Mouse (Mus musculus) thymus, adult 18-20 months (tissue): ENCODE results near the gene Ern2.

Experiments used
- DNase-seq, 2 experiments: peaks; one replicate each; pipeline ENCODE4 v3.0.0; 2022; ENCODE audit warnings: mixed read lengths in 2 of 2

The Ern2 gene

GRCm38 (mm10) chr7:122158915-122159902, 26.8 kb downstream of the Ern2 start, which contains the start of gene Plk1:
Plk1 (plus strand) TSS chr7:122159439.
- peak; percentile 60 to 71 for DNase-seq

DNA sequence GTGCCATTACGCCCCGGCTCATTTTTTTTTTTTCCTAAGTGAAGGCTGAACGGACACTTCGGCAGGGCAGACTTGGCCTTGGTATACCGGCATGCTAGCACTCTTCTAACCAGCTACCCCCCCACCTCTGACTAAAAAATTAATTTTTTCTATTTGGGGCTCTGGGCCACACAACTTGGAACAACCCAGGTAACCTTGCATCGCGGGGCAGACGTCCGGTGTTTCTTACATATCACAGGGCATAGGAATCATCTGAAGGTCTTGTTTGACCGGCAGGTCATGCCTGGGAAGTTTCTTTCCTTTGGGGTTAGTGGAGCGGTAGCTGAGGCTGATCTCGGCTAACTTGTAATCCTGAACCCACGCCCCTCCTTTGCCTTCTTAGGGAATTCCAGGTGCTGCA, 27.5 kb downstream of the Ern2 start:
- no peak for DNase-seq

GRCm38 (mm10) chr7:122152473-122152872, 33.5 kb downstream of the Ern2 start:
- DNase-seq = no peak

DNA sequence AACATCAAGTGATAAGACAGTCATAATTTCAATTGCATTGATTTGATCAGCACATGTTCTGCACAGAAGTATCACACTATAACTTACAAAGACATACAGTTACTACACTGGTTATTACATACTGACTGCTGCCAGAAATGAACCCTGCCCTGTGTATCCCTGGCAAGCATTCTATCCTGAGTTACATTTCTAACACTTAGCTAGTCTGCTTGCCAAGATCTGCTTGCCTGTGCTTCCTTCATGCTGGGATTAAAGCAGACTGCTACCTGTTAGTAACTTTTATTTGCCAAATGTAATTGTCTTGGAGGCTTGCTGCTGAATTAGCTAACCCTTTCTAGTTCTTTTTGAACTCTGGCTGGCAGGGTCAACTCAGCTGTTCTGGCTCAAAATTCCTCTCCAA, 45.0 kb downstream of the Ern2 start:
- DNase-seq = no peak

- DNase-seq = no peak
Observed at GRCm38 (mm10) chr7:122138190-122138589, 47.8 kb downstream of the Ern2 start.

DNA sequence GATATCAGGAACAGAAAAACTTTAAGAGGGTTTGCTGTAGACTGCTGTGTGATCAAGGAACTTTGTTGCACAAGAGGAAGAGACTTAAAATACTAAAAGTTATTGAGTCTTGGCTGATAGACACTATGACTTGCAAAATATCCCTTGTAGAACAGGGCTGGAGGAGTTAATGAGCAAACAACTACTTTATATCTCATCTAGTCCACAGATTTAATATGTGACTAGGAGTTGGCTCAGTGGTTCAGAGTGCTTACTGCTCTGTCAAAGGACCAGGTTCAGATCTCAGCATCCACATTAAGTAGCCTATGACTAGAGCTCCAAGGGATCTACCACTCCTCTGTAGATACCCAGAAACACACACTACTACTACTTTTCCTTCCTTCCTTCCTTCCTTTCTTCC, 48.9 kb downstream of the Ern2 start:
- DNase-seq = no peak

DNA sequence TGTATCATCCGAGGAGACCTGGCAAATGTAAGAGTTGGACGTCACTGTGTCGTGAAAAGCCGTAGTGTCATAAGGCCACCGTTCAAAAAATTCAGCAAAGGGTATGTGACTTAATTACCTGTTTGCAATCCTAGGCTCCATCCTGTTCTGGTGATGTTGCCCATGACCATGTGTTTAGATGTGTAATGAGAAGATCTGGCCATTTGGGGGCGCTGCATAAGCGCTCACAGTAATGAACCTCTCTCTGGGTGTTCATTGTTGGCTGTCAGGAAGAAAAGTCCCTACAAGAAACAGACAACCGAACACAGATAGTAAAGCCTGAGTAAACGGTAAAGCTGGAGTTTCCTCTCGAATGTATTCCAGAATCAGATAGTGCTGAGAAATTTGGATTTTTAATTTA, 50.9 kb downstream of the Ern2 start:
- DNase-seq = no peak

DNA sequence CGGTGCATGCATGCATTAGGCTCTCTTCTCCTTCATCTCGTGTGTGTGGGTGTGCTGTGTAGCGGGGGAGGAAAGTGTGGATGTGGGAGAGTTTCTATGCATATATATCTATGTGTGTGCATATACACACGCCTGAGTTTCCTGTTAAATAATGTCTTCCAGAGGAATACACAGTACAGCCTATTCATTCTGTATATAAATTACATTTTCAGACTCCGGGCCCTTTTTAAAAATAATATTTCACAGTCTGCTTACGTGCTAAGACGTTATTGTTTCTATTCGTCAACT, 52.7 kb downstream of the Ern2 start:
- DNase-seq = no peak

DNA sequence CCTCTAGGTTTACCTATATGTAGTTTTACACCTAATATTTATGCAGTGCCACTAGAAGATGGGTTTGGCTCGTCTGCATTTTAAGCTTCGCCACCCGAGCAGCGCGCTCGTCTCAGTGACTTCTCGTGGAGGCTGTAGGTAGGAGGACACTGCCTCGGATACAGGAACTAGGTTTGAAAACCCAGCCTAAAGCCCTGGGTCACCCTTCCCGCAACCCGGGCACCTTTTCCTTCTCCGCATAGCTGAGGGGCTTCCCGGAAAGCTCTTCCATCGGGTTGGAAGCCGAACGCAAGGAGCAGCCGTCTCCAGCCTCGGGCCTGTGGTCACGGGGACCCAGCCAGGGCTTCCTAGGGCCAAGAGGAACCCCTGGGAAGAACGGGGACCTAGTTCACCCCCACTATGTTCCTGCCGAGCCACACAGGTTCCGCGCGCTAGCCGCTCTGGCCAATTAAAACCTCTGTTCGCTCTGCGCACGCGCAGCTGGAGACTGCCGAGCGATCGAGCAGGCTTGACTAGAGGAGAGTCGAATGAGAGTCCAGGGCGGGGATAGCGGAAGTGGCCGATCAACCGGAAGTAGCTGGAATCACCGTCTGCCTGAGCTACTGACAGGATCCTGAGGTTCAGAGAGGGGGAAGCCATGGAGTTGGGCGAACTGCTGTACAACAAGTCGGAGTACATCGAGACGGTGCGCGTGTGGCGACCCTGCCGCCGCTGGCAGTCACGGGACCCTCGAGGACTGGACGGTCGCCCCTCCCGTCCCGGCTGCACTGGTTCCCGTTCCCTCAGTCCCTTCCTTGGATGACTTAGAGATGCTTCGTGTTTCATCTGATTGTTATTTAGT, 53.3 kb downstream of the Ern2 start, which contains the start of the genes Palb2 and Dctn5:
Palb2 (minus strand) TSS at position 489 of the 841 bp plus-strand sequence.
Dctn5 (plus strand) TSS at position 545 of the 841 bp plus-strand sequence.
- peak; percentile 97 to 98 for DNase-seq

DNA sequence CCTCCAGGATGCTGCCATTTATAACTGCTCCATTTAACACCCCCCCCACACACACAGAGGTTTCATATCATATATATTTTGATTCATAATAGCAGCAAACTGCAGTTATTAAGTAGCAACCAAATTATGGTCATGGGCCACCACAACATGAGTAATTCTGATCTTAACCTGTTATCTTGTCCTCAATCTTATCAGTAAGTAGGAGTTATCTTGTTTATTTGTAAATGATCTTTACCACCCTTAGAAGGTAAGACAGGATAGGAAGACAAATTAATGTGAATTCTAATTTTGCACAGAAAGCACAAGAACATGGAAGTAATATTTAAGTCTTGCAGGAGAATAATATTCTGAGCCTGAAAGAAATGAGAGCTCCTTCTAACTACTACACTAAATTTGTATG, 54.2 kb downstream of the Ern2 start:
- DNase-seq = no peak

GRCm38 (mm10) chr7:122126946-122127345, 59.1 kb downstream of the Ern2 start:
- no peak for DNase-seq

DNA sequence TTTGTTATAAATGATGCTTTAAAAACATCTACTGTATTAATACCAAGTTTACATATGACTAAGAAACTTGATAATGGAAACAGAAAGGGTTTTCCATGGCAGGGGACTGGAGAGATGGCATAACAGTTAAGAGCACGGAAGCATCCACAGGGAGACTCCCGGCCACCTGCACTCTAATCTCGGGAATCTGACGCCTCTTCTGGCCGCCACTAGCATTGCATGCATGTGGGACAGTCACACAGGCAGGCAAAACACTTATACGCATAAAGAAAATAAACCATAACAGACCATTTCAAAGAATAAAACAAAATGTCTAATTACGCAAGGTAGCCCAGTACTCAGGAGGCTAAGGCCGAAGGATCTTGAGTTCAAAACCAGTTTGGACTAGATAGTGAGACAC, 60.4 kb downstream of the Ern2 start:
- no peak for DNase-seq

DNA sequence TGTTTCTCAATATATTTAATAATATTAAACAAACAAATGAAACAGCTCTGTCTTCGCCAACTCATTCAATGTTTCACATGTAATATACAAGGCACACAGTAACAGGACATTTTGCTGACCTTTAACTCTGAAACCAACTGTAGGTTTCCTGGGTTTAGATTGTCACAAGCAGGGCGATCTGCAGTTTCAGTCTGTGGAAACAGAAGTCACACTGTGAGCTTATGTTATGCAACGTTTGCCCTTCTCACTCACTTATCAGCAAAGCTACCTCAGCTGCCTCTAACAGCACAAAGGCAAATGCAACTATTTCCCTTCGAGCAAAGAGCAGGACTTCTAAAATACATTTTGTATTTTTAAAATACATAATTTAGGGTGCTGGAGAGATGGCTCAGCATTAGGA, 62.5 kb downstream of the Ern2 start:
- DNase-seq = no peak
